Mouse (Mus musculus): ENCODE results near the gene Thrb. TPM values are rescaled to one million over a fixed set of nuclear protein-coding genes. Genes with fewer than 3 reads are reported as not detected.

Thrb gene
- total RNA-seq, 2 experiments from 2014 or later = 7.3 to 8.4 TPM

- no peak for DNase-seq
These were observed 329.1 kb downstream of the Thrb start for GRCm38 (mm10) chr14:17989182-17989581.

GRCm38 (mm10) chr14:17990186-17990585 lies 330.1 kb downstream of the Thrb start:
- intact Hi-C loops (cut with DNase I; ENCODE audit: low total_unique reads) = no loop called here
- DNase-seq = no peak

More at GRCm38 (mm10) chr14:17989182-17989581, 329.1 kb downstream of the Thrb start:
- intact Hi-C loops (cut with DNase I; ENCODE audit: low total_unique reads) = no loop called here

GRCm38 (mm10) chr14:18001886-18002285 lies 341.8 kb downstream of the Thrb start:
- DNase-seq = no peak
- intact Hi-C loops (cut with DNase I; ENCODE audit: low total_unique reads) = no loop called here

DNA sequence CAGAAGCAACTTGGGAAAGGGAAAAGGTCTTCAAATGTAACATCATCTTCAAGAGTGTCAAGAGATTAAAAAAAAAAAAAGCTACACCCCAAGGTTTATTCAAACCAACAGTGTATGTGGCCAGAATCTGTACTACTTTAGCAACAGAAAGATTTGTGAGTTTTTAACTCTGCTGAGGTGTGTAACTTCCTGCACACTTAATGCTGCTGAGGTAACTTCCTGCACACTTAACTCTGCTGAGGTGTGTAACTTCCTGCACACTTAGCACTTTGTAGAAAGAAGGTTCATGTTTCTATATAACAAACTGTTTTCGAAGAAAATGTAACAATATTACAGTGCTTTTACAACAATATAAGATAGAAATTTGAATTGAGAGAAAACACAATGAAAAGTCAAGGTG lies 343.6 kb downstream of the Thrb start:
- intact Hi-C loops (cut with DNase I; ENCODE audit: low total_unique reads) = no loop called here
- DNase-seq = no peak

DNA sequence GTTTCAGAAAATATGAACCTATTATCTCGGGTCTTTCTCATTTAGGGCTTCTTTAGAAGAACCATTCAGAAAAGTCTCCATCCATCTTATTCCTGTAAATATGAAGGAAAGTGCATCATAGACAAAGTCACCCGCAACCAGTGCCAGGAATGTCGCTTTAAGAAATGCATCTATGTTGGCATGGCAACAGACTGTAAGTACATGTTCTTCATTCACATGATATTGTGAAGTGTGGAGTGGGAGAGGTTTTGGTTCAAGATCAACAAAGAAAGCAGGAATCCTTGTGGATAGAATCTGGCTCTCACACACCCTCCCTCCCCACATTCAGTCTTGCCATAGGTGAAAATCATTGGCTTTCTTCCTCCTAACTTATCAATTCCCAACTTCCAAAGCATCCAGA lies 348.5 kb downstream of the Thrb start:
- no peak for DNase-seq
- intact Hi-C loops (cut with DNase I; ENCODE audit: low total_unique reads) = no loop called here

DNA sequence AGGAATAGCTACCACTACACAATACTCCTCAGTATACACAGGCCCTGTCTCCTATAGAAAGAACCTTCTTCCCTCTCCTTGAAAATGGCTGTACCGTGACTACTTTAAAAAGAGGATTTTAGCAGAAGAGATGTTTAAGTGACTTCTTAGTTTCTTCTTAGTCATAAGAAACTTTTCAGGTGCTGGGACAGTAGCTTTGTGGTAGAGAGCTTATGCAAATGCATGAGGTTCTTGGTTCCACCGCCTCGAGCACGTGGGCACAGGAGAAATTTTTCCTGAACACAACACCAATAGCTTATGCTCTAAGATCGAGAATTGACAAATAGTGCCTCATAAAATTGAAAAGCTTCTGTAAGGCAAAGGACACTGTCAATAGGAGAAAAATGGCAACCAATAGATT lies 356.5 kb downstream of the Thrb start:
- intact Hi-C loops (cut with DNase I; ENCODE audit: low total_unique reads) = no loop called here
- no peak for DNase-seq

DNA sequence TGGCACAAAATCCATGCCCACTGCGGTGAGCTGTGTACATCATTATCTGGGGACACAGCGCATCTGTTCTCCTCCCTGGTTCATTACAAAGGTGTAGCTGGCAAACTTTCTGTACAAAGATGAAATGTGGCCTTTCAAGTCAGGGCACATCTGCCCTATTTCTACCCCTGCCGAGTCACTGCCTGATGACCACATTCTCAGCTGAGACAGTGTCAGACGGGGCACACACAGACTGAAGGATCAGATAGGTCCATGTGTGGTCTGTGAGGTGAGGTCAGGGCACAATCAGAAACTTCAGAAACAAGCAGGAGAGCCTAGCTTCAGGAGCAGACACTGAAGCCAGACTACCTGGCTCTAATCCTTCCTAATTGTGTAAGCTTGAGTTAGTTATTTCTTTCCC lies 360.1 kb downstream of the Thrb start:
- intact Hi-C loops (cut with DNase I; ENCODE audit: low total_unique reads) = no loop called here
- no peak for DNase-seq

GRCm38 (mm10) chr14:18020636-18021035 lies 360.6 kb downstream of the Thrb start:
- intact Hi-C loops (cut with DNase I; ENCODE audit: low total_unique reads) = no loop called here
- DNase-seq = no peak

- no peak for DNase-seq
- intact Hi-C loops (cut with DNase I; ENCODE audit: low total_unique reads) = no loop called here
These were observed 361.7 kb downstream of the Thrb start for GRCm38 (mm10) chr14:18021726-18022125.

GRCm38 (mm10) chr14:18022351-18022750 lies 362.3 kb downstream of the Thrb start:
- intact Hi-C loops (cut with DNase I; ENCODE audit: low total_unique reads) = no loop called here
- DNase-seq = no peak

DNA sequence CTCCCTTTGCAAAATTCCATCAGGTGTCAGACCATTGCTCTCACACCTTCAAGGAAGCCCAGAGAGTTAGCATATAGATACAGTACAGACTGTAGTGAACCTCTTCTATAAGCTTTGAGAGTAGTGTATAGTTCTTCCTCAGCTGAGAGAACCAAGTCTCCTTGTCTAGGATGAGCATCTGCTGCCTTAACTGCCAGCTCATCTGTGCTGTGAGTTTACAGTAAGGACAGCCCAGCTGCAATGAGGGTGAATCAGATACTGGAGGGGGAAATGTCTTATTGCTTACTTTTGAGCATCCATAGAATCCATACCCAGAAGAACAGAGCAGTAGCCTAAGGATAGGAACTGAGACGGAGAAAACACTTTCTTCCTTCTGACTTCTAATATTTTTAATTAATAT lies 367.8 kb downstream of the Thrb start:
- DNase-seq = no peak
- intact Hi-C loops (cut with DNase I; ENCODE audit: low total_unique reads) = no loop called here

- no peak for DNase-seq
- intact Hi-C loops (cut with DNase I; ENCODE audit: low total_unique reads) = no loop called here
These were observed 369.3 kb downstream of the Thrb start for GRCm38 (mm10) chr14:18029181-18029932.

GRCm38 (mm10) chr14:18031941-18032340 lies 371.9 kb downstream of the Thrb start:
- intact Hi-C loops (cut with DNase I; ENCODE audit: low total_unique reads) = no loop called here
- no peak for DNase-seq

GRCm38 (mm10) chr14:18036573-18036972 lies 376.5 kb downstream of the Thrb start:
- intact Hi-C loops (cut with DNase I; ENCODE audit: low total_unique reads) = no loop called here

GRCm38 (mm10) chr14:18062082-18062772 lies 402.2 kb downstream of the Thrb start:
- intact Hi-C loops (cut with DNase I; ENCODE audit: low total_unique reads) = no loop called here
- DNase-seq = no peak

More at GRCm38 (mm10) chr14:18036573-18036972, 376.5 kb downstream of the Thrb start:
- DNase-seq = no peak

Measured in gastrocnemius, postnatal 14 days (tissue).